Mouse (Mus musculus) erythroblast, embryonic 14.5 days (primary cell): ENCODE measurements around the gene Chst15.

ENCODE experiments used
- GATA1 ChIP-seq: IDR thresholded peaks from 2 replicates; pipeline ENCODE4 v1.6.1; 2012; ENCODE audit warnings: low read length, inconsistent platforms, mixed read lengths
- TAL1 ChIP-seq: IDR thresholded peaks from 3 replicates; pipeline ENCODE4 v1.6.1; 2012; ENCODE audit warnings: low read length, inconsistent platforms, mixed read lengths

GRCm38 (mm10) chr7:132360336-132360735, 43.3 kb upstream of the Chst15 start:
- TF ChIP-seq GATA1: no peak
- TF ChIP-seq TAL1: no peak
